Mouse (Mus musculus): Measurements from ENCODE around the gene Gprin3. TPM values are rescaled to one million over a fixed set of nuclear protein-coding genes. Genes with fewer than 3 reads are reported as not detected.
A peak's percentile ranks its signal among the peaks of the same experiment; 100 is the strongest.

Gene Gprin3
- 0.19 TPM in 1 of 2 replicates, not detected in the other for polyA plus RNA-seq (2011; ENCODE audit: insufficient read depth, insufficient read length, low read depth, missing spikeins)

DNA sequence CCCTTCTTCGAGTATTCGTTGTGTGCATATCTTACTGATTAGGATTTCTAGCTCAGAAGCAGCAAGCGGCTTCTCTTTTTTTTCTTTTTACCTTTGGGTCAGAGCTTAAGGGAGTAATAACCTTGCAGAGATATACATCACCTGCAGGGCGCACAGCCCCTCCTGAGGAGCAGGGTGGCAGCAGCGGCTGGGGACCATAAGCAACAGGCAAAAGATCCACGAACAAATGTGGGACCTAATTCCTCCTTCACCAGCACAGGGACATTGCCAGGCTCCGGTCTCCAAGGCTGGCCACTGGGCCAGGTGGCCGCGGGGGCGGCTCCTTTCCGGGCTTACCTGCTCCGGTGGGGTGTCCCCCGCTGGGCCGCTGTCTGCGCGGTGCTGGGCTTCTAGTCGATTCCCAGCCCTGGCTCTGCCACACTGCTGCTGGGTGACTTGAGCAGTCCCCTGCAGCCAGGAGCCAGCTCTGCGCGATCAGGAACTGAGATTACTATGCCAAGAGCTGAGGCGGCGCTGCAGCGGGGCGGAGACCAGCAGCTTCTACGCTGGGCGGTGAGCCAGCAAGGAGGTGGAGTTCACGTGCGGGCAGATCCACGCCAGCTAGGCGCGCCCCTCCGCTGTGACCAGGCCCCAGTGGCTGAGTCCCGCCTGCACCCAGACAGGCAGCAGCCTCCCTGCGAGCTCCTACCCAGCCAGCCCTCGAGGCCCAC lies at the start of gene Gprin3:
Gene Gprin3, minus strand, starts transcription at position 471 of the 710 bp plus-strand sequence.
- H3K27ac ChIP-seq (ENCODE audit: insufficient read depth, low read length): no peak within 1 kb of the TSS

GRCm38 (mm10) chr6:59458861-59459260 lies 32.8 kb upstream of the Gprin3 start:
- no peak overlapping the region for H3K9ac ChIP-seq (ENCODE audit: low read depth, poor library complexity, severe bottlenecking)
- H3K9me3 ChIP-seq (replicated peaks; ENCODE audit: control insufficient read depth, insufficient read depth, low read length, poor library complexity, severe bottlenecking): peaks cover 5% of the 10 kb centered on the region; the same call in 1 of the 2 replicates
- TF ChIP-seq CTCF (IDR thresholded peaks at IDR 0.05; ENCODE audit: low read depth, low read length): no peak
- TF ChIP-seq EP300 (IDR thresholded peaks at IDR 0.05; ENCODE audit: insufficient read depth, low read depth, low read length): no peak
- TF ChIP-seq POLR2A (IDR thresholded peaks at IDR 0.05; ENCODE audit: insufficient read depth, low read length): no peak
- no peaks in the 10 kb centered on the region for H3K4me1 ChIP-seq (ENCODE audit: control insufficient read depth, insufficient read depth, low read length)
- H3K36me3 ChIP-seq (ENCODE audit: control insufficient read depth, insufficient read depth, low read length, poor library complexity, severe bottlenecking): no peaks in the 10 kb centered on the region
- no peaks in the 10 kb centered on the region for H3K27me3 ChIP-seq (ENCODE audit: control insufficient read depth, insufficient read depth, low read length, poor library complexity, severe bottlenecking)
- H3K27ac ChIP-seq (ENCODE audit: insufficient read depth, low read length): no peak overlapping the region
- no peak overlapping the region for H3K4me3 ChIP-seq (ENCODE audit: low read depth, low read length)

More for the DNA sequence above, at the start of gene Gprin3:
- H3K9ac ChIP-seq (ENCODE audit: low read depth, poor library complexity, severe bottlenecking): peak within 1 kb of the TSS; percentile 1; the same call in 1 of the 2 replicates
- no peaks in the 10 kb centered on the region for H3K36me3 ChIP-seq (ENCODE audit: control insufficient read depth, insufficient read depth, low read length, poor library complexity, severe bottlenecking)
- H3K4me3 ChIP-seq (ENCODE audit: low read depth, low read length): peak within 1 kb of the TSS; percentile 59
- 0 out of 2 replicates have a peak, but pooled peaks cover 1% of the 10 kb centered on the region for H3K27me3 ChIP-seq (ENCODE audit: control insufficient read depth, insufficient read depth, low read length, poor library complexity, severe bottlenecking)
- H3K4me1 ChIP-seq (ENCODE audit: control insufficient read depth, insufficient read depth, low read length): no peaks in the 10 kb centered on the region
- TF ChIP-seq CTCF (IDR thresholded peaks at IDR 0.05; ENCODE audit: low read depth, low read length) (no peak), POLR2A (IDR thresholded peaks at IDR 0.05; ENCODE audit: insufficient read depth, low read length) (no peak), EP300 (IDR thresholded peaks at IDR 0.05; ENCODE audit: insufficient read depth, low read depth, low read length) (no peak)
- no peaks in the 10 kb centered on the region for H3K9me3 ChIP-seq (replicated peaks; ENCODE audit: control insufficient read depth, insufficient read depth, low read length, poor library complexity, severe bottlenecking)

- H3K27ac ChIP-seq (ENCODE audit: insufficient read depth, low read length): no peak overlapping the region
- no peaks in the 10 kb centered on the region; the same call in 1 of the 2 replicates for H3K27me3 ChIP-seq (ENCODE audit: control insufficient read depth, insufficient read depth, low read length, poor library complexity, severe bottlenecking)
- no peaks in the 10 kb centered on the region for H3K4me1 ChIP-seq (ENCODE audit: control insufficient read depth, insufficient read depth, low read length)
- peaks cover 5% of the 10 kb centered on the region; the same call in 1 of the 2 replicates for H3K9me3 ChIP-seq (replicated peaks; ENCODE audit: control insufficient read depth, insufficient read depth, low read length, poor library complexity, severe bottlenecking)
- TF ChIP-seq EP300 (IDR thresholded peaks at IDR 0.05; ENCODE audit: insufficient read depth, low read depth, low read length) (no peak), POLR2A (IDR thresholded peaks at IDR 0.05; ENCODE audit: insufficient read depth, low read length) (no peak), CTCF (IDR thresholded peaks at IDR 0.05; ENCODE audit: low read depth, low read length) (no peak)
- no peaks in the 10 kb centered on the region for H3K36me3 ChIP-seq (ENCODE audit: control insufficient read depth, insufficient read depth, low read length, poor library complexity, severe bottlenecking)
- H3K4me3 ChIP-seq (ENCODE audit: low read depth, low read length): no peak overlapping the region
- H3K9ac ChIP-seq (ENCODE audit: low read depth, poor library complexity, severe bottlenecking): no peak overlapping the region
These were observed 30.0 kb upstream of the Gprin3 start for GRCm38 (mm10) chr6:59456116-59456515.

DNA sequence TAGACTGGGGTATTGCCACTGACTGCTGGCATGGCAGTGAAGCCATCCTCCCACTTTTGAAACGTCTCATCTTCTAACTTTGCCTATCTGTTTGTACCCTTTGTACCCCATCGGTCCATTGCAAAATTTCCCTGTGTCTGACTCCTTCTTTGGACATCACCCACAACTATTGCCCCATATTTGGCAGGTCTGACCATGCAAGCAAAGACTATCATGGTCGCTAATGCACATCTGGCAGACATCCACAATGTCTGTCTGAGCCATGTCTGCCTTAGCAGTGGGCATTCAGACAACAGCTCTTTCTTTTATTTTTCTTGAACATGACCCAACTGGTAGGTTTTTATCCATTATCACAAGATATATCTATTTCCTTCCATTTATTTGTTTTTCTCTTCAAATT lies 25.3 kb upstream of the Gprin3 start:
- H3K27me3 ChIP-seq (ENCODE audit: control insufficient read depth, insufficient read depth, low read length, poor library complexity, severe bottlenecking): no peaks in the 10 kb centered on the region; the same call in 1 of the 2 replicates
- H3K36me3 ChIP-seq (ENCODE audit: control insufficient read depth, insufficient read depth, low read length, poor library complexity, severe bottlenecking): no peaks in the 10 kb centered on the region
- no peak overlapping the region for H3K4me3 ChIP-seq (ENCODE audit: low read depth, low read length)
- H3K9ac ChIP-seq (ENCODE audit: low read depth, poor library complexity, severe bottlenecking): no peak overlapping the region
- H3K27ac ChIP-seq (ENCODE audit: insufficient read depth, low read length): no peak overlapping the region
- no peaks in the 10 kb centered on the region for H3K9me3 ChIP-seq (replicated peaks; ENCODE audit: control insufficient read depth, insufficient read depth, low read length, poor library complexity, severe bottlenecking)
- TF ChIP-seq POLR2A (IDR thresholded peaks at IDR 0.05; ENCODE audit: insufficient read depth, low read length) (no peak), EP300 (IDR thresholded peaks at IDR 0.05; ENCODE audit: insufficient read depth, low read depth, low read length) (no peak), CTCF (IDR thresholded peaks at IDR 0.05; ENCODE audit: low read depth, low read length) (no peak)
- H3K4me1 ChIP-seq (ENCODE audit: control insufficient read depth, insufficient read depth, low read length): no peaks in the 10 kb centered on the region

DNA sequence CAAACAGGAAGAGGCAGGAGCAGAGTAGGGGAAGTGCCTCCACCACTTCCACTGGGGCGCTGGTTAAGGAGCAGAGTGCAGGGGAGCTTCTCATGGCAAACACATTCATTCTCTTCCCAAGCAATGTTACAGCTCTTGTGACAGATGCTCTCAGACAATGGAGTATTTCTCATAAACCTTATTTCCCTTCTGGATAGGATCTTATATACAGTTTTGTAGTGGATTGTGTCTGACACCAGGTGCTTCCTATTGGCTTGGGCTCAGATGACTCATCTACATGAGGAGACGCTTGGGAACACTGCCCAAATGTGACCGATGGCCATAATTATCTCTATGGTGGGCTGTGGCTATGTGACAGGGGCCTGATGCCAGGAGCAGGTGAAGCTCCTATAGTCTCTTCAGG lies 19.0 kb upstream of the Gprin3 start:
- H3K27ac ChIP-seq (ENCODE audit: insufficient read depth, low read length): no peak overlapping the region
- H3K27me3 ChIP-seq (ENCODE audit: control insufficient read depth, insufficient read depth, low read length, poor library complexity, severe bottlenecking): no peaks in the 10 kb centered on the region

DNA sequence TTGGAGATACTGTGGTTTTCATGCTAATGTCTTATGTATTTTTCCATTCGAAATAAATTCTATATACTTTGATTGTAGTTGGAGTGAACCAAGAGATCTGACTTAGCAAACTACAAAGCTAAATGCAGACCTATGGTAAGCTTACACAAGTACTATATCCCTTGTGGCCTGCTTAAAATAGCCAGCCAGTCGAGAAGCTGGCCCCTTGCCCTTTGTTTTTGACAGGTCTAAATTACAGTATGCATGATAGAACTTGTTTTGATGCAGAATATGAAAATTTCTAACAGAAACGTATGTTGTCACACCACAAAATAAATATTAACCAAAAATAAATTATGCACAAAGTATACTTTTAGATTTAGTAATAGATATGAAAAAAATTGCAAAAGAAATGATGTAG lies 9.8 kb upstream of the Gprin3 start:
- Histone ChIP-seq H3K27ac (ENCODE audit: insufficient read depth, low read length) (no peak overlapping the region), H3K36me3 (ENCODE audit: control insufficient read depth, insufficient read depth, low read length, poor library complexity, severe bottlenecking) (no peaks in the 10 kb centered on the region), H3K9me3 (replicated peaks; ENCODE audit: control insufficient read depth, insufficient read depth, low read length, poor library complexity, severe bottlenecking) (no peaks in the 10 kb centered on the region), H3K27me3 (ENCODE audit: control insufficient read depth, insufficient read depth, low read length, poor library complexity, severe bottlenecking) (no peaks in the 10 kb centered on the region), H3K9ac (ENCODE audit: low read depth, poor library complexity, severe bottlenecking) (no peak overlapping the region), H3K4me3 (ENCODE audit: low read depth, low read length) (no peak overlapping the region), H3K4me1 (ENCODE audit: control insufficient read depth, insufficient read depth, low read length) (no peaks in the 10 kb centered on the region)
- TF ChIP-seq POLR2A (IDR thresholded peaks at IDR 0.05; ENCODE audit: insufficient read depth, low read length): no peak
- no peak for TF ChIP-seq CTCF (IDR thresholded peaks at IDR 0.05; ENCODE audit: low read depth, low read length)
- TF ChIP-seq EP300 (IDR thresholded peaks at IDR 0.05; ENCODE audit: insufficient read depth, low read depth, low read length): no peak

More for the DNA sequence above, 19.0 kb upstream of the Gprin3 start:
- Histone ChIP-seq H3K9ac (ENCODE audit: low read depth, poor library complexity, severe bottlenecking) (no peak overlapping the region), H3K9me3 (replicated peaks; ENCODE audit: control insufficient read depth, insufficient read depth, low read length, poor library complexity, severe bottlenecking) (no peaks in the 10 kb centered on the region), H3K36me3 (ENCODE audit: control insufficient read depth, insufficient read depth, low read length, poor library complexity, severe bottlenecking) (no peaks in the 10 kb centered on the region), H3K4me1 (ENCODE audit: control insufficient read depth, insufficient read depth, low read length) (no peaks in the 10 kb centered on the region), H3K4me3 (ENCODE audit: low read depth, low read length) (no peak overlapping the region)
- no peak for TF ChIP-seq CTCF (IDR thresholded peaks at IDR 0.05; ENCODE audit: low read depth, low read length)
- TF ChIP-seq EP300 (IDR thresholded peaks at IDR 0.05; ENCODE audit: insufficient read depth, low read depth, low read length): no peak

All from ES-Bruce4 (cell line).